Mouse (Mus musculus) embryo, embryonic 9.5 days (tissue): ENCODE measurements around the gene Snap47.

Experiments
- DNase-seq: peaks from one replicate; pipeline ENCODE4 v3.0.0-alpha.2; 2017; ENCODE audit errors: extremely low spot score

Snap47 gene

GRCm38 (mm10) chr11:59451086-59451485 lies at the start of gene Snap47:
Snap47 (minus strand) TSS chr11:59451186.
- no peak for DNase-seq

GRCm38 (mm10) chr11:59497747-59498146 lies 46.8 kb upstream of the Snap47 start:
- no peak for DNase-seq

GRCm38 (mm10) chr11:59496672-59497310 lies 45.8 kb upstream of the Snap47 start:
- no peak for DNase-seq

GRCm38 (mm10) chr11:59486222-59486621 lies 35.2 kb upstream of the Snap47 start:
- no peak for DNase-seq

GRCm38 (mm10) chr11:59485641-59486040 lies 34.7 kb upstream of the Snap47 start:
- DNase-seq, result no peak

- peak; percentile 57 for DNase-seq
Observed at GRCm38 (mm10) chr11:59483212-59483611, 32.2 kb upstream of the Snap47 start.

- no peak for DNase-seq
Observed at GRCm38 (mm10) chr11:59477240-59477639, 26.3 kb upstream of the Snap47 start.

GRCm38 (mm10) chr11:59472326-59472677 lies 21.3 kb upstream of the Snap47 start, which contains the start of gene Zfp867:
Zfp867 (minus strand) TSS chr11:59472474.
- peak; percentile 92 for DNase-seq

- peak; percentile 14 for DNase-seq
Observed at GRCm38 (mm10) chr11:59471413-59472325, 20.7 kb upstream of the Snap47 start.

- DNase-seq, result no peak
Observed at GRCm38 (mm10) chr11:59460459-59460858, 9.5 kb upstream of the Snap47 start.

GRCm38 (mm10) chr11:59458973-59459372 lies 8.0 kb upstream of the Snap47 start:
- no peak for DNase-seq

- no peak for DNase-seq
Observed at GRCm38 (mm10) chr11:59456891-59457290, 5.9 kb upstream of the Snap47 start.

GRCm38 (mm10) chr11:59456346-59456745 lies 5.4 kb upstream of the Snap47 start:
- no peak for DNase-seq

- DNase-seq, result no peak
Observed at GRCm38 (mm10) chr11:59450230-59450771, 685 bp downstream of the Snap47 start.

- DNase-seq, result peak; percentile 93
Observed at GRCm38 (mm10) chr11:59449741-59450229, 1.2 kb downstream of the Snap47 start, which contains the start of gene Jmjd4. Jmjd4 (plus strand) TSS chr11:59450045.

- no peak for DNase-seq
Observed at GRCm38 (mm10) chr11:59443102-59443501, 7.9 kb downstream of the Snap47 start.

GRCm38 (mm10) chr11:59437954-59438353 lies 13.0 kb downstream of the Snap47 start:
- DNase-seq, result no peak

GRCm38 (mm10) chr11:59432261-59432660 lies 18.7 kb downstream of the Snap47 start:
- DNase-seq, result no peak

- no peak for DNase-seq
Observed at GRCm38 (mm10) chr11:59429959-59430358, 21.0 kb downstream of the Snap47 start.

- DNase-seq, result no peak
Observed at GRCm38 (mm10) chr11:59428057-59428660, 22.8 kb downstream of the Snap47 start.

GRCm38 (mm10) chr11:59425671-59426101 lies 25.3 kb downstream of the Snap47 start:
- no peak for DNase-seq

GRCm38 (mm10) chr11:59423010-59423588 lies 27.9 kb downstream of the Snap47 start:
- no peak for DNase-seq
